Mouse (Mus musculus): ENCODE measurements around the gene Fam243.

Gene Fam243

GRCm38 (mm10) chr16:92321341-92321740 lies at the start of gene Fam243:
Fam243 (minus strand) TSS chr16:92321441.
- DNase-seq (ENCODE audit: low spot score) = no peak

- no peak for DNase-seq (ENCODE audit: low spot score)
Observed at GRCm38 (mm10) chr16:92369260-92369659, 48.0 kb upstream of the Fam243 start.

- DNase-seq (ENCODE audit: low spot score) = no peak
Observed at GRCm38 (mm10) chr16:92365477-92365876, 44.2 kb upstream of the Fam243 start.

GRCm38 (mm10) chr16:92360711-92361110 lies 39.5 kb upstream of the Fam243 start:
- no peak for DNase-seq (ENCODE audit: low spot score)

GRCm38 (mm10) chr16:92359229-92359628 lies 38.0 kb upstream of the Fam243 start, which contains the start of gene Kcne1:
Kcne1 (minus strand) TSS chr16:92359468.
- DNase-seq (ENCODE audit: low spot score) = no peak

- no peak for DNase-seq (ENCODE audit: low spot score)
Observed at GRCm38 (mm10) chr16:92358734-92359133, 37.5 kb upstream of the Fam243 start.

GRCm38 (mm10) chr16:92357566-92357965 lies 36.3 kb upstream of the Fam243 start:
- no peak for DNase-seq (ENCODE audit: low spot score)

- DNase-seq (ENCODE audit: low spot score) = no peak
Observed at GRCm38 (mm10) chr16:92357023-92357422, 35.8 kb upstream of the Fam243 start.

- no peak for DNase-seq (ENCODE audit: low spot score)
Observed at GRCm38 (mm10) chr16:92355982-92356381, 34.7 kb upstream of the Fam243 start.

GRCm38 (mm10) chr16:92355366-92355765 lies 34.1 kb upstream of the Fam243 start:
- no peak for DNase-seq (ENCODE audit: low spot score)

GRCm38 (mm10) chr16:92353897-92354296 lies 32.7 kb upstream of the Fam243 start:
- no peak for DNase-seq (ENCODE audit: low spot score)

- DNase-seq (ENCODE audit: low spot score) = no peak
Observed at GRCm38 (mm10) chr16:92353295-92353694, 32.1 kb upstream of the Fam243 start.

GRCm38 (mm10) chr16:92348941-92349340 lies 27.7 kb upstream of the Fam243 start:
- DNase-seq (ENCODE audit: low spot score) = no peak

GRCm38 (mm10) chr16:92346297-92346916 lies 25.2 kb upstream of the Fam243 start:
- no peak for DNase-seq (ENCODE audit: low spot score)

GRCm38 (mm10) chr16:92345177-92345576 lies 23.9 kb upstream of the Fam243 start:
- no peak for DNase-seq (ENCODE audit: low spot score)

GRCm38 (mm10) chr16:92340612-92341511 lies 19.6 kb upstream of the Fam243 start:
- peak; percentile 36 for DNase-seq (ENCODE audit: low spot score)

- DNase-seq (ENCODE audit: low spot score) = peak; percentile 53
Observed at GRCm38 (mm10) chr16:92336280-92336679, 15.0 kb upstream of the Fam243 start.

GRCm38 (mm10) chr16:92334600-92334999 lies 13.4 kb upstream of the Fam243 start:
- no peak for DNase-seq (ENCODE audit: low spot score)

GRCm38 (mm10) chr16:92330966-92331365 lies 9.7 kb upstream of the Fam243 start:
- DNase-seq (ENCODE audit: low spot score) = no peak

GRCm38 (mm10) chr16:92327911-92328310 lies 6.7 kb upstream of the Fam243 start:
- no peak for DNase-seq (ENCODE audit: low spot score)

GRCm38 (mm10) chr16:92325062-92325406 lies 3.8 kb upstream of the Fam243 start:
- DNase-seq (ENCODE audit: low spot score) = no peak

GRCm38 (mm10) chr16:92324309-92325061 lies 3.2 kb upstream of the Fam243 start:
- no peak for DNase-seq (ENCODE audit: low spot score)

GRCm38 (mm10) chr16:92320361-92320760 lies 880 bp downstream of the Fam243 start:
- DNase-seq (ENCODE audit: low spot score) = no peak

Measured in layer of hippocampus, adult 9-10 months (tissue).